Mouse (Mus musculus) cerebellum, adult 2 months (tissue): ENCODE results near the gene Rabgap1l.

Source experiments
- CTCF ChIP-seq: fragments of 200-500 bp; IDR thresholded peaks from 2 replicates; pipeline ENCODE4 v1.5.1; 2011; ENCODE audit warnings: low read depth, mild to moderate bottlenecking, control low read depth, low read length, moderate library complexity, borderline replicate concordance; ENCODE audit not compliant: insufficient read depth
- POLR2A ChIP-seq: fragments of 200-500 bp; IDR thresholded peaks from 2 replicates; pipeline ENCODE4 v1.6.1; 2011; ENCODE audit warnings: low read length, control low read depth, borderline replicate concordance; ENCODE audit not compliant: insufficient read depth

- TF ChIP-seq POLR2A: no peak
- TF ChIP-seq CTCF: no peak
These were observed 120.8 kb downstream of the Rabgap1l start for GRCm38 (mm10) chr1:160672088-160672814.
